Mouse (Mus musculus) liver, embryonic 11.5 days (tissue): ENCODE measurements at regions not wholly inside any gene's neighbourhood (a gene's known extent, or its start where the extent isn't known, plus 50 kb on each side); places are given as distances from the start of the nearest gene placed in this dataset.
A peak's percentile ranks its signal among the peaks of the same experiment; 100 is the strongest.

Experiments
- ATAC-seq: fragments of 200-750 bp; cut with Nextera tagmentation; replicated peaks from 2 replicates; pipeline ENCODE4 v1.8.0; 2017; ENCODE audit warnings: moderate number of reproducible peaks, mild to moderate bottlenecking, moderate TSS enrichment, moderate library complexity; ENCODE audit not compliant: low FRiP score
- DNase-seq: peaks from one replicate; pipeline ENCODE4 v3.0.0-alpha.2; 2017; ENCODE audit warnings: low spot score
- H3K27ac ChIP-seq: fragments of 300-500 bp; sonication (generic); 2 replicates; pipeline ENCODE4 v1.5.1; 2014; ENCODE audit warnings: mild to moderate bottlenecking, low read depth, low read length, control low read depth
- H3K27me3 ChIP-seq: fragments of 300-500 bp; sonication (generic); replicated peaks from 2 replicates; pipeline ENCODE4 v1.6.1; 2014; ENCODE audit warnings: low read length, mixed read lengths; ENCODE audit not compliant: control insufficient read depth, insufficient read depth
- H3K36me3 ChIP-seq: fragments of 300-500 bp; sonication (generic); 2 replicates; pipeline ENCODE4 v1.6.1; 2014; ENCODE audit warnings: mild to moderate bottlenecking, low read length, moderate library complexity, mixed read lengths; ENCODE audit not compliant: control insufficient read depth, insufficient read depth
- H3K4me1 ChIP-seq: fragments of 300-500 bp; sonication (generic); replicated peaks from 2 replicates; pipeline ENCODE4 v1.6.1; 2014; ENCODE audit warnings: low read length, mixed read lengths; ENCODE audit not compliant: control insufficient read depth, insufficient read depth
- H3K4me2 ChIP-seq: fragments of 300-500 bp; sonication (generic); 2 replicates; pipeline ENCODE4 v1.6.1; 2014; ENCODE audit warnings: mild to moderate bottlenecking, control low read depth, moderate library complexity
- H3K4me3 ChIP-seq: fragments of 300-500 bp; sonication (generic); 2 replicates; pipeline ENCODE4 v1.5.1; 2014; ENCODE audit warnings: low read depth, low read length, control low read depth
- H3K9ac ChIP-seq: fragments of 300-500 bp; sonication (generic); 2 replicates; pipeline ENCODE4 v1.6.1; 2014; ENCODE audit warnings: low read depth, low read length, control low read depth
- H3K9me3 ChIP-seq: fragments of 300-500 bp; sonication (generic); 2 replicates; pipeline ENCODE4 v1.6.1; 2016; ENCODE audit warnings: low read length, inconsistent platforms, mixed read lengths; ENCODE audit not compliant: control insufficient read depth
- WGBS: fragments of 180-500 bp; shearing (Covaris S2); extraction: QIAGEN DNeasy Blood & Tissue Kit; methylation state at CpG from one replicate; pipeline ENCODE4 v1.1.7; 2014; 5-methylcytosine and 5-hydroxymethylcytosine counted together

GRCm38 (mm10) chr6:31184554-31184953, 214.0 kb upstream of the Mkln1 start:
- no peak overlapping the region for H3K4me3 ChIP-seq
- no peak for DNase-seq
- H3K27me3 ChIP-seq: no peaks in the 10 kb centered on the region
- peaks cover 10% of the 10 kb centered on the region; the same call in 1 of the 2 replicates for H3K4me1 ChIP-seq
- no peak overlapping the region for H3K4me2 ChIP-seq
- ATAC-seq: no peak
- H3K27ac ChIP-seq: no peak overlapping the region
- no peaks in the 10 kb centered on the region; the same call in 1 of the 2 replicates for H3K9me3 ChIP-seq
- H3K36me3 ChIP-seq: no peaks in the 10 kb centered on the region
- WGBS: 84% methylated on average over 7 of the region's 7 CpGs
- H3K9ac ChIP-seq: no peak overlapping the region

GRCm38 (mm10) chr6:31185151-31185550, 213.4 kb upstream of the Mkln1 start:
- no peak for ATAC-seq
- 86% methylated on average over 2 of the region's 2 CpGs for WGBS
- no peak overlapping the region for H3K4me3 ChIP-seq
- H3K4me1 ChIP-seq: peaks cover 10% of the 10 kb centered on the region; the same call in 1 of the 2 replicates
- no peak overlapping the region for H3K4me2 ChIP-seq
- no peak overlapping the region for H3K27ac ChIP-seq
- DNase-seq: no peak
- no peaks in the 10 kb centered on the region; the same call in 1 of the 2 replicates for H3K9me3 ChIP-seq
- no peaks in the 10 kb centered on the region for H3K27me3 ChIP-seq
- H3K36me3 ChIP-seq: no peaks in the 10 kb centered on the region
- no peak overlapping the region for H3K9ac ChIP-seq

GRCm38 (mm10) chr6:31188066-31188465, 210.5 kb upstream of the Mkln1 start:
- Histone ChIP-seq H3K9ac (no peak overlapping the region), H3K4me1 (peaks cover 3% of the 10 kb centered on the region; the same call in 1 of the 2 replicates), H3K4me3 (no peak overlapping the region), H3K27ac (no peak overlapping the region), H3K36me3 (no peaks in the 10 kb centered on the region), H3K4me2 (no peak overlapping the region), H3K9me3 (no peaks in the 10 kb centered on the region; the same call in 1 of the 2 replicates), H3K27me3 (no peaks in the 10 kb centered on the region)
- DNase-seq (no peak), ATAC-seq (no peak)
- 57% methylated on average over 1 of the region's 1 CpGs for WGBS

- peak; percentile 73; the same call in 1 of the 2 replicates for ATAC-seq
- WGBS: 58% methylated on average over 7 of the region's 7 CpGs
Observed at GRCm38 (mm10) chr6:31189060-31189459, 209.5 kb upstream of the Mkln1 start.

GRCm38 (mm10) chr6:31190070-31190469, 208.5 kb upstream of the Mkln1 start:
- Histone ChIP-seq H3K4me1 (no peaks in the 10 kb centered on the region), H3K4me3 (no peak overlapping the region), H3K27me3 (no peaks in the 10 kb centered on the region; the same call in 1 of the 2 replicates), H3K4me2 (no peak overlapping the region), H3K27ac (no peak overlapping the region), H3K9ac (no peak overlapping the region), H3K9me3 (no peaks in the 10 kb centered on the region), H3K36me3 (no peaks in the 10 kb centered on the region)
- ATAC-seq (no peak), DNase-seq (no peak)
- 78% methylated on average over 5 of the region's 5 CpGs for WGBS

More at GRCm38 (mm10) chr6:31189060-31189459, 209.5 kb upstream of the Mkln1 start:
- Histone ChIP-seq H3K27me3 (no peaks in the 10 kb centered on the region), H3K4me3 (no peak overlapping the region), H3K9me3 (no peaks in the 10 kb centered on the region; the same call in 1 of the 2 replicates), H3K36me3 (no peaks in the 10 kb centered on the region), H3K4me2 (no peak overlapping the region), H3K4me1 (no peaks in the 10 kb centered on the region), H3K27ac (no peak overlapping the region), H3K9ac (no peak overlapping the region)
- no peak for DNase-seq

GRCm38 (mm10) chr6:31190628-31191373, 207.7 kb upstream of the Mkln1 start:
- ATAC-seq (no peak), DNase-seq (no peak)
- H3K36me3 ChIP-seq: no peaks in the 10 kb centered on the region
- H3K9ac ChIP-seq: no peak overlapping the region
- no peaks in the 10 kb centered on the region for H3K4me1 ChIP-seq
- no peak overlapping the region for H3K27ac ChIP-seq
- no peak overlapping the region for H3K4me3 ChIP-seq
- peaks cover under 1% of the 10 kb centered on the region for H3K27me3 ChIP-seq
- H3K4me2 ChIP-seq: no peak overlapping the region
- WGBS: 44% methylated on average over 5 of the region's 5 CpGs
- no peaks in the 10 kb centered on the region for H3K9me3 ChIP-seq

- no peak for DNase-seq
- H3K9me3 ChIP-seq: no peaks in the 10 kb centered on the region
- no peak overlapping the region for H3K4me2 ChIP-seq
- H3K27ac ChIP-seq: no peak overlapping the region
- no peak overlapping the region for H3K4me3 ChIP-seq
- H3K27me3 ChIP-seq: peaks cover 7% of the 10 kb centered on the region
- no peak for ATAC-seq
- no peaks in the 10 kb centered on the region for H3K36me3 ChIP-seq
- 83% methylated on average over 14 of the region's 14 CpGs for WGBS
- no peak overlapping the region for H3K9ac ChIP-seq
- H3K4me1 ChIP-seq: no peaks in the 10 kb centered on the region
Observed at GRCm38 (mm10) chr6:31191577-31191976, 207.0 kb upstream of the Mkln1 start.

GRCm38 (mm10) chr6:31192197-31192596, 206.3 kb upstream of the Mkln1 start:
- Histone ChIP-seq H3K9ac (no peak overlapping the region), H3K4me1 (no peaks in the 10 kb centered on the region), H3K27me3 (peaks cover 7% of the 10 kb centered on the region), H3K4me2 (no peak overlapping the region), H3K36me3 (no peaks in the 10 kb centered on the region), H3K27ac (no peak overlapping the region), H3K9me3 (no peaks in the 10 kb centered on the region), H3K4me3 (no peak overlapping the region)
- DNase-seq (no peak), ATAC-seq (no peak)
- WGBS: 78% methylated on average over 4 of the region's 4 CpGs

- no peak overlapping the region for H3K9ac ChIP-seq
Observed at GRCm38 (mm10) chr6:31193202-31193601, 205.3 kb upstream of the Mkln1 start.

More at GRCm38 (mm10) chr6:31193202-31193601, 205.3 kb upstream of the Mkln1 start:
- Histone ChIP-seq H3K9me3 (no peaks in the 10 kb centered on the region), H3K36me3 (no peaks in the 10 kb centered on the region), H3K27ac (no peak overlapping the region), H3K4me3 (no peak overlapping the region), H3K4me1 (no peaks in the 10 kb centered on the region), H3K4me2 (no peak overlapping the region), H3K27me3 (peaks cover 7% of the 10 kb centered on the region)
- no peak for ATAC-seq
- WGBS: 84% methylated on average over 5 of the region's 5 CpGs
- DNase-seq: no peak
